Mouse (Mus musculus): ENCODE data around the gene Klc1. TPM values are rescaled to one million over a fixed set of nuclear protein-coding genes. Genes with fewer than 3 reads are reported as not detected.
A peak's percentile ranks its signal among the peaks of the same experiment; 100 is the strongest.

The Klc1 gene
- polyA plus RNA-seq, 1 experiment = 135 TPM

GRCm38 (mm10) chr12:111753347-111753746 lies 5.3 kb upstream of the Klc1 start:
- no peak for TF ChIP-seq POLR2A (IDR thresholded peaks at IDR 0.05; ENCODE audit: insufficient read depth, low read depth, low read length)
- no peak for TF ChIP-seq CTCF (IDR thresholded peaks at IDR 0.05; ENCODE audit: insufficient read depth, low read depth, low read length)

GRCm38 (mm10) chr12:111754710-111755109 lies 3.9 kb upstream of the Klc1 start:
- TF ChIP-seq POLR2A (IDR thresholded peaks at IDR 0.05; ENCODE audit: insufficient read depth, low read depth, low read length) (no peak), CTCF (IDR thresholded peaks at IDR 0.05; ENCODE audit: insufficient read depth, low read depth, low read length) (no peak)
- Histone ChIP-seq H3K4me1 (ENCODE audit: control insufficient read depth, insufficient read depth, low read length) (peaks cover 28% of the 10 kb centered on the region), H3K27ac (ENCODE audit: insufficient read depth, low read depth, low read length) (no peak overlapping the region), H3K4me3 (ENCODE audit: insufficient read depth, low read depth, low read length) (no peak overlapping the region)

More at GRCm38 (mm10) chr12:111753347-111753746, 5.3 kb upstream of the Klc1 start:
- peaks cover 28% of the 10 kb centered on the region for H3K4me1 ChIP-seq (ENCODE audit: control insufficient read depth, insufficient read depth, low read length)
- H3K4me3 ChIP-seq (ENCODE audit: insufficient read depth, low read depth, low read length) = no peak overlapping the region
- no peak overlapping the region for H3K27ac ChIP-seq (ENCODE audit: insufficient read depth, low read depth, low read length)
- 40% methylated on average over 9 of the region's 9 CpGs for WGBS

- Histone ChIP-seq H3K27ac (ENCODE audit: insufficient read depth, low read depth, low read length) (no peak overlapping the region), H3K4me1 (ENCODE audit: control insufficient read depth, insufficient read depth, low read length) (peaks cover 25% of the 10 kb centered on the region), H3K4me3 (ENCODE audit: insufficient read depth, low read depth, low read length) (no peak overlapping the region)
- TF ChIP-seq CTCF (IDR thresholded peaks at IDR 0.05; ENCODE audit: insufficient read depth, low read depth, low read length) (no peak), POLR2A (IDR thresholded peaks at IDR 0.05; ENCODE audit: insufficient read depth, low read depth, low read length) (no peak)
- WGBS = 64% methylated on average over 2 of the region's 2 CpGs
Observed at GRCm38 (mm10) chr12:111755231-111755630, 3.4 kb upstream of the Klc1 start.

GRCm38 (mm10) chr12:111756082-111756697 lies 2.5 kb upstream of the Klc1 start:
- Histone ChIP-seq H3K4me3 (ENCODE audit: insufficient read depth, low read depth, low read length) (no peak overlapping the region), H3K4me1 (ENCODE audit: control insufficient read depth, insufficient read depth, low read length) (peaks cover 20% of the 10 kb centered on the region), H3K27ac (ENCODE audit: insufficient read depth, low read depth, low read length) (no peak overlapping the region)
- TF ChIP-seq CTCF (IDR thresholded peaks at IDR 0.05; ENCODE audit: insufficient read depth, low read depth, low read length) = no peak
- TF ChIP-seq POLR2A (IDR thresholded peaks at IDR 0.05; ENCODE audit: insufficient read depth, low read depth, low read length) = no peak
- WGBS = 64% methylated on average over 4 of the region's 4 CpGs

- no peak for TF ChIP-seq POLR2A (IDR thresholded peaks at IDR 0.05; ENCODE audit: insufficient read depth, low read depth, low read length)
- TF ChIP-seq CTCF (IDR thresholded peaks at IDR 0.05; ENCODE audit: insufficient read depth, low read depth, low read length) = no peak
- WGBS = 67% methylated on average over 5 of the region's 5 CpGs
- H3K4me1 ChIP-seq (ENCODE audit: control insufficient read depth, insufficient read depth, low read length) = peaks cover 22% of the 10 kb centered on the region
- no peak overlapping the region for H3K4me3 ChIP-seq (ENCODE audit: insufficient read depth, low read depth, low read length)
- H3K27ac ChIP-seq (ENCODE audit: insufficient read depth, low read depth, low read length) = no peak overlapping the region
Observed at GRCm38 (mm10) chr12:111756698-111757082, 2.0 kb upstream of the Klc1 start.

GRCm38 (mm10) chr12:111757561-111758325 lies 906 bp upstream of the Klc1 start:
- peak overlapping the region; percentile 92 for H3K27ac ChIP-seq (ENCODE audit: insufficient read depth, low read depth, low read length)
- H3K4me1 ChIP-seq (ENCODE audit: control insufficient read depth, insufficient read depth, low read length) = peaks cover 28% of the 10 kb centered on the region
- 33% methylated on average over 10 of the region's 10 CpGs for WGBS
- peak overlapping the region; percentile 88 for H3K4me3 ChIP-seq (ENCODE audit: insufficient read depth, low read depth, low read length)
- no peak for TF ChIP-seq CTCF (IDR thresholded peaks at IDR 0.05; ENCODE audit: insufficient read depth, low read depth, low read length)
- no peak for TF ChIP-seq POLR2A (IDR thresholded peaks at IDR 0.05; ENCODE audit: insufficient read depth, low read depth, low read length)

GRCm38 (mm10) chr12:111759176-111760061 lies 770 bp downstream of the Klc1 start:
- WGBS = 2% methylated on average over 35 of the region's 35 CpGs
- TF ChIP-seq POLR2A (IDR thresholded peaks at IDR 0.05; ENCODE audit: insufficient read depth, low read depth, low read length) (no peak), CTCF (IDR thresholded peaks at IDR 0.05; ENCODE audit: insufficient read depth, low read depth, low read length) (no peak)
- Histone ChIP-seq H3K4me1 (ENCODE audit: control insufficient read depth, insufficient read depth, low read length) (peaks cover 35% of the 10 kb centered on the region), H3K4me3 (ENCODE audit: insufficient read depth, low read depth, low read length) (peak overlapping the region; percentile 88), H3K27ac (ENCODE audit: insufficient read depth, low read depth, low read length) (peak overlapping the region; percentile 98)

- H3K4me3 ChIP-seq (ENCODE audit: insufficient read depth, low read depth, low read length) = no peak overlapping the region
- H3K4me1 ChIP-seq (ENCODE audit: control insufficient read depth, insufficient read depth, low read length) = peaks cover 36% of the 10 kb centered on the region
- H3K27ac ChIP-seq (ENCODE audit: insufficient read depth, low read depth, low read length) = no peak overlapping the region; the same call in 1 of the 2 replicates
- 38% methylated on average over 7 of the region's 7 CpGs for WGBS
- TF ChIP-seq CTCF (IDR thresholded peaks at IDR 0.05; ENCODE audit: insufficient read depth, low read depth, low read length) (no peak), POLR2A (IDR thresholded peaks at IDR 0.05; ENCODE audit: insufficient read depth, low read depth, low read length) (no peak)
Observed at GRCm38 (mm10) chr12:111760306-111760908, 1.8 kb downstream of the Klc1 start.
